Mouse (Mus musculus): ENCODE measurements around the gene Ttbk1. TPM values are rescaled to one million over a fixed set of nuclear protein-coding genes. Genes with fewer than 3 reads are reported as not detected.
A peak's percentile ranks its signal among the peaks of the same experiment; 100 is the strongest.
"Not testable (repeated sequence)": the region's sequence is repeated elsewhere in the genome, so short reads cannot be mapped to it uniquely, and the experiment has no call there.

Ttbk1 gene
- total and polyA plus RNA-seq, 3 experiments: 0.08 TPM; not detected in 2

- peak; percentile 47; the same call in 1 of the 2 replicates for TF ChIP-seq ZMIZ1 (IDR thresholded peaks at IDR 0.05; ENCODE audit: low read depth, low read length)
- TF ChIP-seq POLR2AphosphoS2 (IDR thresholded peaks at IDR 0.05; ENCODE audit: low read length): peak; percentile 81; the same call in 1 of the 2 replicates
- TF ChIP-seq MAZ (IDR thresholded peaks at IDR 0.05; ENCODE audit: low read depth, low read length): 0 out of 2 replicates have a peak, but pooled peaks have one; percentile 25
- no peak for TF ChIP-seq ZKSCAN1 (IDR thresholded peaks at IDR 0.05; ENCODE audit: low read depth, low read length)
- 0 out of 2 replicates have a peak, but pooled peaks have one; percentile 36 for TF ChIP-seq NRF1 (IDR thresholded peaks at IDR 0.05; ENCODE audit: insufficient read depth, low read depth, low read length, poor library complexity, severe bottlenecking)
- TF ChIP-seq ZNF384 (IDR thresholded peaks at IDR 0.05; ENCODE audit: low read depth, low read length): no peak
- peak; percentile 24; the same call in 1 of the 2 replicates for TF ChIP-seq ELF1 (IDR thresholded peaks at IDR 0.05; ENCODE audit: low read depth, low read length)
- TF ChIP-seq UBTF (IDR thresholded peaks at IDR 0.05; ENCODE audit: borderline replicate concordance, insufficient read depth, low read depth, low read length): peak; percentile 67; the same call in 1 of the 2 replicates
- no peak for TF ChIP-seq CTCF (IDR thresholded peaks at IDR 0.05 in 2 of 3, conservative IDR thresholded peaks at IDR 0.05 in 1 of 3; ENCODE audit: control insufficient read depth in 1 of 3, insufficient read depth in 1 of 3, low read depth in 2 of 3, low read length in 3 of 3, poor library complexity in 1 of 3, severe bottlenecking in 1 of 3)
- TF ChIP-seq MYC (IDR thresholded peaks at IDR 0.05; ENCODE audit: low read depth, low read length): peak; percentile 92; the same call in 1 of the 2 replicates
- TF ChIP-seq EP300 (IDR thresholded peaks at IDR 0.05; ENCODE audit: low read depth in 1 of 2, low read length in 2 of 2): no peak
Observed at GRCm38 (mm10) chr17:46496623-46497434, 9.4 kb upstream of the Ttbk1 start, which contains the start of gene Dnph1 (continued).

GRCm38 (mm10) chr17:46496081-46496480 is 8.6 kb upstream of the Ttbk1 start:
- H3K27me3 ChIP-seq (ENCODE audit: control insufficient read depth in 1 of 2, insufficient read depth in 2 of 2, low read length in 2 of 2); H3K79me2 ChIP-seq (ENCODE audit: control insufficient read depth, insufficient read depth, low read length, poor library complexity); H3K4me1 ChIP-seq (ENCODE audit: control insufficient read depth in 1 of 2, insufficient read depth in 2 of 2, low read length in 2 of 2); H3K36me3 ChIP-seq (ENCODE audit: control insufficient read depth in 1 of 2, insufficient read depth in 2 of 2, low read length in 2 of 2); DNase-seq (ENCODE audit: low read depth, low spot score); H3K27ac ChIP-seq (ENCODE audit: control insufficient read depth, low read depth, low read length); H3K9ac ChIP-seq (ENCODE audit: control insufficient read depth, low read depth, low read length, poor library complexity, severe bottlenecking); H3K4me3 ChIP-seq (ENCODE audit: control insufficient read depth in 1 of 2, insufficient read depth in 1 of 2, low read depth in 2 of 2, low read length in 2 of 2); H3K9me3 ChIP-seq (replicated peaks; ENCODE audit: insufficient read depth, low read length): not testable (repeated sequence)

GRCm38 (mm10) chr17:46495486-46495885 is 8.0 kb upstream of the Ttbk1 start:
- no peaks in the 10 kb centered on the region for H3K9me3 ChIP-seq (replicated peaks; ENCODE audit: insufficient read depth, low read length)
- no peak overlapping the region for H3K27ac ChIP-seq (ENCODE audit: control insufficient read depth, low read depth, low read length)
- no peak for DNase-seq (ENCODE audit: low read depth, low spot score)
- peaks cover 7% of the 10 kb centered on the region for H3K79me2 ChIP-seq (ENCODE audit: control insufficient read depth, insufficient read depth, low read length, poor library complexity)
- no peak overlapping the region for H3K4me3 ChIP-seq (ENCODE audit: control insufficient read depth in 1 of 2, insufficient read depth in 1 of 2, low read depth in 2 of 2, low read length in 2 of 2)
- H3K9ac ChIP-seq (ENCODE audit: control insufficient read depth, low read depth, low read length, poor library complexity, severe bottlenecking): no peak overlapping the region
- H3K27me3 ChIP-seq (ENCODE audit: control insufficient read depth in 1 of 2, insufficient read depth in 2 of 2, low read length in 2 of 2): peaks cover 4 to 6% of the 10 kb centered on the region in 2 experiments; a peak in 3 of 4 replicates
- TF ChIP-seq MYC (IDR thresholded peaks at IDR 0.05; ENCODE audit: low read depth, low read length) (no peak), MAZ (IDR thresholded peaks at IDR 0.05; ENCODE audit: low read depth, low read length) (no peak), CHD2 (IDR thresholded peaks at IDR 0.05; ENCODE audit: low read length) (no peak), E2F4 (IDR thresholded peaks at IDR 0.05; ENCODE audit: borderline replicate concordance, low read depth, low read length) (no peak), SIN3A (IDR thresholded peaks at IDR 0.05; ENCODE audit: low read length) (no peak), JUND (IDR thresholded peaks at IDR 0.05; ENCODE audit: low read depth, low read length) (no peak), POLR2AphosphoS5 (IDR thresholded peaks at IDR 0.05; ENCODE audit: borderline replicate concordance, low read depth, low read length) (no peak), RAD21 (IDR thresholded peaks at IDR 0.05; ENCODE audit: low read depth, low read length) (no peak), BHLHE40 (IDR thresholded peaks at IDR 0.05; ENCODE audit: borderline replicate concordance, low read depth, low read length) (no peak), ETS1 (IDR thresholded peaks at IDR 0.05; ENCODE audit: low read depth, low read length) (no peak), ZMIZ1 (IDR thresholded peaks at IDR 0.05; ENCODE audit: low read depth, low read length) (no peak), POLR2A (IDR thresholded peaks at IDR 0.05; ENCODE audit: control insufficient read depth in 1 of 2, insufficient read depth in 1 of 2, low read depth in 1 of 2, low read length in 2 of 2, poor library complexity in 1 of 2) (no peak), SMC3 (IDR thresholded peaks at IDR 0.05; ENCODE audit: low read depth, low read length) (no peak), MXI1 (IDR thresholded peaks at IDR 0.05; ENCODE audit: low read depth, low read length) (no peak), TBP (IDR thresholded peaks at IDR 0.05; ENCODE audit: low read depth, low read length) (no peak), UBTF (IDR thresholded peaks at IDR 0.05; ENCODE audit: borderline replicate concordance, insufficient read depth, low read depth, low read length) (no peak), TAL1 (IDR thresholded peaks at IDR 0.05; ENCODE audit: low read length) (no peak)
- peaks cover 0 to 7% of the 10 kb centered on the region in 2 experiments; a peak in 3 of 4 replicates for H3K36me3 ChIP-seq (ENCODE audit: control insufficient read depth in 1 of 2, insufficient read depth in 2 of 2, low read length in 2 of 2)
- peaks cover 0 to 7% of the 10 kb centered on the region in 2 experiments; a peak in 3 of 4 replicates for H3K4me1 ChIP-seq (ENCODE audit: control insufficient read depth in 1 of 2, insufficient read depth in 2 of 2, low read length in 2 of 2)

Measured in MEL (cell line).